In genomic region chr4:134867661-134868060, GRCm38 (mm10) we compare ENCODE assay signal across 25 mouse cellular contexts. TPM values are rescaled to one million over a fixed set of nuclear protein-coding genes. Genes with fewer than 3 reads are reported as not detected.
DNase-seq lines count a peak whose midpoint lies in the region; ATAC-seq and TF ChIP-seq lines count a peak whose summit lies in the region.
"Had no signal": no experiment of that assay in that cellular context is flagged by ENCODE, and none has a peak within 500 bp of the region (broad histone marks: within the 10 kb centered on the region; RNA-seq: fewer than 3 reads in every experiment).

No protein-coding gene starts in this region.

- TF ChIP-seq RAD21 in MEL (IDR thresholded peaks at IDR 0.05; ENCODE audit: low read depth, low read length), result no peak

- TF ChIP-seq EP300 in MEL (IDR thresholded peaks at IDR 0.05; ENCODE audit: low read depth in 1 of 2, low read length in 2 of 2), result no peak

- H3K79me2 ChIP-seq in MEL (ENCODE audit: control insufficient read depth, insufficient read depth, low read length, poor library complexity), result no peaks in the 10 kb centered on the region; the same call in 1 of the 2 replicates

- ATAC-seq in heart, embryonic 12.5 days (ENCODE audit: insufficient number of reproducible peaks, low FRiP score), result no peak
- no peak for ATAC-seq in liver, embryonic 15.5 days (ENCODE audit: insufficient read depth)
- ATAC-seq: activated CD4-positive, CD25-positive, alpha-beta regulatory T cell, adult 4 months; forebrain, embryonic 14.5 days; hindbrain, embryonic 16.5 days; intestine, postnatal 0 days; midbrain, embryonic 16.5 days had no signal

- TF ChIP-seq POLR2A in MEL (IDR thresholded peaks at IDR 0.05; ENCODE audit: control insufficient read depth in 1 of 2, insufficient read depth in 1 of 2, low read depth in 1 of 2, low read length in 2 of 2, poor library complexity in 1 of 2), result no peak

- no peak overlapping the region for H3K4me3 ChIP-seq in heart, embryonic 12.5 days
- H3K4me3 ChIP-seq in MEL (ENCODE audit: control insufficient read depth in 1 of 2, insufficient read depth in 1 of 2, low read depth in 2 of 2, low read length in 2 of 2), result no peak overlapping the region
- peak overlapping the region; percentile 79 for H3K4me3 ChIP-seq in erythroblast, embryonic 14.5 days (replicated peaks)
- peak overlapping the region; percentile 78 for H3K4me3 ChIP-seq in liver, embryonic 15.5 days (replicated peaks)
- H3K4me3 ChIP-seq: megakaryocyte, embryonic 14.5 days; neural tube, embryonic 15.5 days had no signal

- H3K27ac ChIP-seq in heart, embryonic 12.5 days (ENCODE audit: poor library complexity, severe bottlenecking), result no peak overlapping the region
- H3K27ac ChIP-seq in MEL (ENCODE audit: control insufficient read depth, low read depth, low read length), result 0 out of 2 replicates have a peak overlapping the region, but pooled peaks have one; percentile 1
- peak overlapping the region; percentile 99 for H3K27ac ChIP-seq in liver, embryonic 15.5 days (replicated peaks)
- H3K27ac ChIP-seq: neural tube, embryonic 15.5 days had no signal

- no peak for DNase-seq in heart, adult 9 months (ENCODE audit: low spot score in 2 of 2)
- DNase-seq in MEL (ENCODE audit: low read depth, low spot score), result no peak
- DNase-seq in embryo, embryonic 10.5 days (ENCODE audit: low spot score), result no peak
- no peak for DNase-seq in adrenal gland, postnatal 10 days
- no peak for DNase-seq in kidney, adult 9 months
- DNase-seq: adrenal gland, postnatal 25 days; cerebellum, adult 8-10 months; gastrocnemius, postnatal 36 days; left cerebral cortex, postnatal 4 days; lung, postnatal 14 days; right cerebral cortex, postnatal 25 days; thymus, adult 2 months had no signal

- H3K36me3 ChIP-seq in heart, embryonic 12.5 days, result no peaks in the 10 kb centered on the region
- peaks cover 0 to 40% of the 10 kb centered on the region in 2 experiments; a peak in 2 of 4 replicates for H3K36me3 ChIP-seq in MEL (ENCODE audit: control insufficient read depth in 1 of 2, insufficient read depth in 2 of 2, low read length in 2 of 2)
- peaks cover 85% of the 10 kb centered on the region for H3K36me3 ChIP-seq in erythroblast, embryonic 14.5 days (ENCODE audit: control insufficient read depth)
- peaks cover 52% of the 10 kb centered on the region for H3K36me3 ChIP-seq in liver, embryonic 15.5 days (replicated peaks)
- H3K36me3 ChIP-seq: embryonic facial prominence, embryonic 10.5 days; neural tube, embryonic 15.5 days had no signal

- H3K4me2 ChIP-seq in heart, embryonic 12.5 days, result peak overlapping the region; percentile 69; the same call in 1 of the 2 replicates
- peak overlapping the region; percentile 87 for H3K4me2 ChIP-seq in liver, embryonic 15.5 days
- H3K4me2 ChIP-seq: neural tube, embryonic 15.5 days had no signal

- 0 out of 2 replicates have a peak, but pooled peaks cover 23% of the 10 kb centered on the region for H3K27me3 ChIP-seq in heart, embryonic 12.5 days (replicated peaks)
- H3K27me3 ChIP-seq in MEL (ENCODE audit: control insufficient read depth in 1 of 2, insufficient read depth in 2 of 2, low read length in 2 of 2), result no peaks in the 10 kb centered on the region
- no peaks in the 10 kb centered on the region; the same call in 1 of the 2 replicates for H3K27me3 ChIP-seq in erythroblast, embryonic 14.5 days (ENCODE audit: control insufficient read depth)
- H3K27me3 ChIP-seq in liver, embryonic 15.5 days, result no peaks in the 10 kb centered on the region

- no peak overlapping the region for H3K9ac ChIP-seq in heart, embryonic 12.5 days
- no peak overlapping the region for H3K9ac ChIP-seq in MEL (ENCODE audit: control insufficient read depth, low read depth, low read length, poor library complexity, severe bottlenecking)
- H3K9ac ChIP-seq in liver, embryonic 15.5 days, result peak overlapping the region; percentile 74
- H3K9ac ChIP-seq: neural tube, embryonic 15.5 days had no signal

- H3K4me1 ChIP-seq in heart, embryonic 12.5 days (replicated peaks), result peaks cover 24% of the 10 kb centered on the region
- H3K4me1 ChIP-seq in MEL (ENCODE audit: control insufficient read depth in 1 of 2, insufficient read depth in 2 of 2, low read length in 2 of 2), result peaks cover 30 to 48% of the 10 kb centered on the region in 2 experiments
- H3K4me1 ChIP-seq in erythroblast, embryonic 14.5 days (ENCODE audit: control insufficient read depth), result peaks cover 72% of the 10 kb centered on the region
- peaks cover 59% of the 10 kb centered on the region for H3K4me1 ChIP-seq in liver, embryonic 15.5 days (replicated peaks)
- H3K4me1 ChIP-seq: neural tube, embryonic 15.5 days had no signal

- TF ChIP-seq CTCF in MEL (IDR thresholded peaks at IDR 0.05 in 2 of 3, conservative IDR thresholded peaks at IDR 0.05 in 1 of 3; ENCODE audit: control insufficient read depth in 1 of 3, insufficient read depth in 1 of 3, low read depth in 2 of 3, low read length in 3 of 3, poor library complexity in 1 of 3, severe bottlenecking in 1 of 3), result no peak

- WGBS in heart, embryonic 12.5 days, result 84% methylated on average over 8 of the region's 8 CpGs
- 63% methylated on average over 8 of the region's 8 CpGs for WGBS in liver, embryonic 15.5 days (ENCODE audit: insufficient replicate concordance)

- no peaks in the 10 kb centered on the region for H3K9me3 ChIP-seq in heart, embryonic 12.5 days (replicated peaks)
- no peaks in the 10 kb centered on the region for H3K9me3 ChIP-seq in MEL (replicated peaks; ENCODE audit: insufficient read depth, low read length)
- no peaks in the 10 kb centered on the region for H3K9me3 ChIP-seq in erythroblast, embryonic 14.5 days (ENCODE audit: control insufficient read depth, low read length)
- no peaks in the 10 kb centered on the region for H3K9me3 ChIP-seq in liver, embryonic 15.5 days (replicated peaks)
- H3K9me3 ChIP-seq: embryonic facial prominence, embryonic 10.5 days; megakaryocyte, embryonic 14.5 days; neural tube, embryonic 15.5 days had no signal

TF ChIP-seq in MEL, 35 proteins besides CTCF, POLR2A, EP300 and RAD21:
- TF ChIP-seq MXI1 (IDR thresholded peaks at IDR 0.05; ENCODE audit: low read depth, low read length) (peak; percentile 19; the same call in 1 of the 2 replicates), SIN3A (IDR thresholded peaks at IDR 0.05; ENCODE audit: low read length) (peak; percentile 37; the same call in 1 of the 2 replicates), ZNF384 (IDR thresholded peaks at IDR 0.05; ENCODE audit: low read depth, low read length) (no peak), TAL1 (IDR thresholded peaks at IDR 0.05; ENCODE audit: low read length) (no peak), HCFC1 (IDR thresholded peaks at IDR 0.05; ENCODE audit: low read depth, low read length) (0 out of 2 replicates have a peak, but pooled peaks have one; percentile 23)

RNA-seq across cellular contexts. Expression of gene Rhd, which starts 3.3 kb away (rescaled TPM):
- 23.6 and 28.1 TPM in 2 replicates for polyA plus RNA-seq in heart, embryonic 12.5 days (2016; fragmentation: Nextera tagmentation; extraction: Ambion mirVana)
- total RNA-seq in MEL (2012; rRNA removed), result 64.8 and 176 TPM in 2 replicates
- 10 to 100 TPM in 1 of 2 experiments, not detected in 1; 49.9 TPM for polyA plus RNA-seq in MEL (2012; ENCODE audit: insufficient read depth in 1 of 2, insufficient read length in 2 of 2, low read depth in 1 of 2, low replicate concordance in 2 of 2, missing spikeins in 1 of 2)
- 54.9 and 73.6 TPM in 2 replicates for polyA plus RNA-seq in erythroblast, embryonic 14.5 days (2012)
- polyA plus RNA-seq in liver, embryonic 15.5 days (2015; fragmentation: Nextera tagmentation; extraction: Ambion mirVana), result 587 and 603 TPM in 2 replicates
- total RNA-seq in adrenal gland, postnatal 10 days (2021), result 1 to 10 TPM; 2.5 to 7.2 TPM
- total RNA-seq: gastrocnemius, postnatal 36 days; layer of hippocampus, postnatal 25 days; left cerebral cortex, postnatal 4 days; liver, adult 2 months had no signal
- polyA plus RNA-seq: liver, adult 2 months had no signal

RNA-seq across cellular contexts. Expression of gene Maco1, which starts 14.5 kb away (rescaled TPM):
- polyA plus RNA-seq in heart, embryonic 12.5 days (2016; fragmentation: Nextera tagmentation; extraction: Ambion mirVana), result 30.6 and 31.4 TPM in 2 replicates
- 22.2 and 25.6 TPM in 2 replicates for total RNA-seq in MEL (2012; rRNA removed)
- polyA plus RNA-seq in MEL (2012; ENCODE audit: insufficient read depth in 1 of 2, insufficient read length in 2 of 2, low read depth in 1 of 2, low replicate concordance in 2 of 2, missing spikeins in 1 of 2), result 10 to 100 TPM in 1 of 2 experiments, not detected in 1; 35.9 TPM
- 1.4 and 1.5 TPM in 2 replicates for polyA plus RNA-seq in erythroblast, embryonic 14.5 days (2012)
- 16.0 and 17.3 TPM in 2 replicates for polyA plus RNA-seq in liver, embryonic 15.5 days (2015; fragmentation: Nextera tagmentation; extraction: Ambion mirVana)
- total RNA-seq in adrenal gland, postnatal 10 days (2021), result 10 to 100 TPM; 33.3 to 34.5 TPM

RNA-seq across cellular contexts. Expression of gene Tmem50a, which starts 47.2 kb away (rescaled TPM):
- polyA plus RNA-seq in heart, embryonic 12.5 days (2016; fragmentation: Nextera tagmentation; extraction: Ambion mirVana), result 140 and 145 TPM in 2 replicates
- 58.5 and 64.7 TPM in 2 replicates for total RNA-seq in MEL (2012; rRNA removed)
- 100 to 1,000 TPM in 1 of 2 experiments, not detected in 1; 115 TPM for polyA plus RNA-seq in MEL (2012; ENCODE audit: insufficient read depth in 1 of 2, insufficient read length in 2 of 2, low read depth in 1 of 2, low replicate concordance in 2 of 2, missing spikeins in 1 of 2)
- 1.0 and 1.2 TPM in 2 replicates for polyA plus RNA-seq in erythroblast, embryonic 14.5 days (2012)
- polyA plus RNA-seq in liver, embryonic 15.5 days (2015; fragmentation: Nextera tagmentation; extraction: Ambion mirVana), result 70.6 and 79.4 TPM in 2 replicates
- total RNA-seq in adrenal gland, postnatal 10 days (2021), result 100 to 1,000 TPM; 169 to 183 TPM

RNA-seq across cellular contexts. Expression of gene Rsrp1, which starts 55.7 kb away (rescaled TPM):
- 386 and 405 TPM in 2 replicates for polyA plus RNA-seq in heart, embryonic 12.5 days (2016; fragmentation: Nextera tagmentation; extraction: Ambion mirVana)
- 58.1 and 59.5 TPM in 2 replicates for total RNA-seq in MEL (2012; rRNA removed)
- polyA plus RNA-seq in MEL (2012; ENCODE audit: insufficient read depth in 1 of 2, insufficient read length in 2 of 2, low read depth in 1 of 2, low replicate concordance in 2 of 2, missing spikeins in 1 of 2), result 100 to 1,000 TPM in 1 of 2 experiments, not detected in 1; 110 TPM
- polyA plus RNA-seq in erythroblast, embryonic 14.5 days (2012), result 62.6 and 71.3 TPM in 2 replicates
- 280 and 309 TPM in 2 replicates for polyA plus RNA-seq in liver, embryonic 15.5 days (2015; fragmentation: Nextera tagmentation; extraction: Ambion mirVana)
- total RNA-seq in adrenal gland, postnatal 10 days (2021), result 100 to 1,000 TPM; 250 to 386 TPM

Comparison
In these comparisons a context has a peak if more than half of its experiments do, and no peak if none do; other contexts are left out.
1. H3K4me3 ChIP-seq: peak in erythroblast, embryonic 14.5 days (single experiment) and liver, embryonic 15.5 days (single experiment); none in heart, embryonic 12.5 days (single experiment) and MEL (0 of 2).